Mouse (Mus musculus): Measurements from ENCODE around the gene Rfc4.
"Not testable (repeated sequence)": the region's sequence is repeated elsewhere in the genome, so short reads cannot be mapped to it uniquely, and the experiment has no call there.

Gene Rfc4

DNA sequence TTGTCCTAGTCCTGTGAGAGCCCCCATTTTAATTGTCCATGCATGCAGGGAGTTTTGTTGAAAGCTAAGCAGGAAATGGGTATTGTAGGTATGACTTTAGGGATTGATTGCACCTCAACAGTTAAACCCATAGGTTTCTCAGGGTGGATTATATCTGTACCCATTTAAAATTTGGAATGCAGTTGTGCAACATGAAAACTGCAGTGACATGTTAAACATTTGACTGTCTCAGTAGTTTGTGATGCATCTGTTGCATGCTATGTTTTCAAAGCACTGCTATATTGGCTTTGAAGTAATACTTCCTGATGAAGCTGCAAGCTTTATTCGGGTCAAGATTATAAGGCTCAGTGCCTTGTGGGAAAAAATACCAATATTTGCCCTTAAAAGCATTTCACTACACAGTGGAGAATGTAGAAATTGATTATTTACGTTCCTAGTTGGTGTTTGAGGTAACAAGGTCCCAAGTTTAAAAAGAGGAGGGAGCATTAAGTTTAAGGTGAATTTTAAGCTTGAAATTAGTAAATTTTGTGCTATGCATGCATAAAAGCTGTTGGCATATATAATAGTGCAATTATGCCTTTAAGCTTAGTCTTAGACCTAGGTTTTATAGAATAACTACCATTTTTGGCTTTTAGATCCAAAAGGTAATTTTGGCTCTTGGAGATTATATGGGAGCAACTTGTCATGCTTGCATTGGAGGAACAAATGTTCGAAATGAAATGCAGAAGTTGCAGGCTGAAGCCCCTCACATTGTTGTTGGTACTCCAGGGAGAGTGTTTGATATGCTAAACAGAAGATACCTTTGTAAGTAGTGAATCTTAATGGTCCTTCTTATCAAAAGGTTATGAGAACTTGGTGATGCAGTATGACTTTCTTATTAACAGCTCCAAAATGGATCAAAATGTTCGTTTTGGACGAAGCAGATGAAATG is 17.9 kb downstream of the Rfc4 start:
- CTCF ChIA-PET, result no interaction called here
- POLR2A ChIA-PET, result interaction anchor here (0.6 to 11.3 kb wide), 40 partner anchors 7 to 1864 kb away, joined by 3 to 588 read pairs (median 6); partner anchors contain the start of genes Rfc4 (in 4 of the 4), Dnajb11 (in 1 of the 4) and Tbccd1 (in 1 of the 4)

- POLR2A ChIA-PET, result interaction anchor here (0.5 to 11.3 kb wide), 49 partner anchors 7 to 1399 kb away, joined by 3 to 588 read pairs (median 7); partner anchors contain the start of genes Rfc4 (in 4 of the 4), Dnajb11 (in 1 of the 4), Etv5 (in 1 of the 4) and Tbccd1 (in 1 of the 4)
- CTCF ChIA-PET, result no interaction called here
These were observed 18.6 kb downstream of the Rfc4 start for GRCm38 (mm10) chr16:23108943-23109342.

- POLR2A ChIA-PET, result interaction anchor here (0.6 to 11.3 kb wide), 92 partner anchors 6 to 1951 kb away, joined by 3 to 588 read pairs (median 4); partner anchors contain the start of genes Rfc4 (in 4 of the 4), Dnajb11 (in 2 of the 4), Tbccd1 (in 2 of the 4) and Bcl6 (in 1 of the 4)
- CTCF ChIA-PET, result interaction anchor here in 1 of 4 experiments (1.6 kb wide), 2 partner anchors 15 to 19 kb away, joined by 3 to 10 read pairs; no protein-coding TSS in a partner anchor
These were observed 19.4 kb downstream of the Rfc4 start for GRCm38 (mm10) chr16:23107946-23108759.

DNA sequence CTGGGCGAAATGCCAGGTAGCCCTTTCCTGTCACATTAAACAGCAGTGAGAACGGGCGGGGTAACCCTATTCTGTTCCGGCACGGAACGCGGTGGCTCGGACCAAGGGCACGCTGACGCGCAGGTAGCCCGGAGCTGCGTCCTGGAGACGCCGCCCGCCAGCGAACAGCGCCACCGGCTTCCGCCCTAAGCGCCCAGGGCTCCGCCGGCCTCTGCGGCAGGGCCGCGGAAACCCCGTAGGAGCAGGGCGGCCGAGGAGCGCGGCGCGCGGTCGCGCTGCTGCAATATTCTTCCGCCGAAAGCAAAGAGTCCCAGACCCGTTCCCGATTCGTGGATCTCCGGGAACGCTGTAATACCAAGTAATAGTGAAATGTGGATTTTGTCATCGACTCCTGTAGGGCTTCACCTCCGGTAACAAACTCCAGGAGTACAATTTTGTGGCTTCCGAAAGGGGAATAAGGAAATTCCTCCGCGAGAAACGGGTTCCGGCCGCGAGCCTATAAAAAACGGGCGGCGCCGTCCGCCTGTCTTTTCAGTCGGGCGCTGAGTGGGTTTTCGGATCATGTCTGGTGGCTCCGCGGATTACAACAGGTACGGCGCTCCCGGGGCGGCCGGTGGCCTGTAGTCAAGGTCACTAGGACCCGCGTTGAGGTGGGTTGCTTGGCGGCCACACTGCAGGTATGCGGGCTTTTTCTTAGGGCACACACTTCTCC is 20.1 kb downstream of the Rfc4 start, which contains the start of gene Eif4a2:
Eif4a2 (plus strand) TSS at position 214 of the 712 bp plus-strand sequence.
- CTCF ChIA-PET, result interaction anchor here in 2 of 4 experiments (0.9 to 1.6 kb wide), 3 partner anchors 15 to 19 kb away, joined by 3 to 10 read pairs (median 4); no protein-coding TSS in a partner anchor
- POLR2A ChIA-PET, result interaction anchor here (0.5 to 11.3 kb wide), 85 partner anchors 5 to 1952 kb away, joined by 3 to 588 read pairs (median 4); partner anchors contain the start of genes Rfc4 (in 4 of the 4), Dnajb11 (in 2 of the 4), Tbccd1 (in 2 of the 4) and Bcl6 (in 1 of the 4)

GRCm38 (mm10) chr16:23106121-23106520 is 21.4 kb downstream of the Rfc4 start:
- POLR2A ChIA-PET, result interaction anchor here (0.8 to 11.3 kb wide), 19 partner anchors 6 to 703 kb away, joined by 3 to 588 read pairs (median 43); partner anchors contain the start of gene Rfc4 (in 4 of the 4)
- CTCF ChIA-PET, result no interaction called here

DNA sequence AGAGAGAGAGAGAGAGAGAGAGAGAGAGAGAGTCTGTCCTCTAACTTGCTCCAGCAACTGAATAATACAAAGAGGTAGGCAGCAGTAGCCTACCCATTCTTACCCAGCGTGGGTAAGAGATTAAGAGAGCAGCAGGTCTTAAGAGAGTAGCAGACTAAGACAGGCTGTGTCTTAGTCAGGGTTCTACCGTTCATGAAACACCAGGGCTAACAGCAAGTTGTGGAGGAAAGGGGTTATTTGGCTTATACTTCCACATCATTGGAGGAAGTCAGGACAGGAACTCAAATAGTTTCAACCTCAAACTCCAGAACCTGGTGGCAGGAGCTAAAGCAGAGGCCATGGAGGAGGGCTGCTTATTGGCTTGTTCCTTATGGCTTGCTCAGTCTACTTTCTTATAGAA is 23.7 kb downstream of the Rfc4 start:
- CTCF ChIA-PET, result no interaction called here
- POLR2A ChIA-PET, result interaction anchor here in 3 of 4 experiments (0.6 to 7.0 kb wide), 12 partner anchors 8 to 884 kb away, joined by 3 to 402 read pairs (median 8); partner anchors contain the start of gene Rfc4 (in 2 of the 3)

DNA sequence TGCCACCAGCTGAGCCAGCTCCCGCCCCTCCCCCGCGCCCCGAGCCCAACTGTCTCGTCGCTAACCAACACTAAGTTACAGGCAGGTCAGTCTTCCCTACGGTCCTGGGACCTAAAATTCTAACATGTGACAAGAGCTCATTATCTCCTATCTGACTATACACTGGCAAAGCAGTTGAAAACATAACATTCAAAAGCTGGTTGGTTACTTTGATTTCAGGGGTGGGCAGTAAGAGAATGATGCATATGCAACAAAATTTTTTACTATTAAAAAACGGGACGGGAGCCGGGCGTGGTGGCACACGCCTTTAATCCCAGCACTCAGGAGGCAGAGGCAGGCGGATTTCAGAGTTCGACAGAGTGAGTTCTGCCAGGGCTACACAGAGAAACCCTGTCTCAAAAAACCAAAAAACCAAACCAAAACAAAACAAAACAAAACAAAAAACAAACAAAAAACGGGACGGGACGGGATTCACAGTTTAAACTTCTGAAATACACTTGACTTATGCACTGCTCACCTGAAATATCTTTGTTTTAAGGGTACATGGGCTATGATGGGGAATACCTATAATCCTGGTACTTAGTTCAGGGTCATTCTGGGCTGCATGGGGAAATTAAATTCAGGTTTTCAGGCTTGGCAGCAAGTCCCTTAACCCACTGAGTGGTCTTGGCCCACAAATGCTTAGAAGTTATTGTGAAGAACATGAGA is 24.3 kb downstream of the Rfc4 start:
- ChIA-PET CTCF (interaction anchor here in 1 of 4 experiments (1.1 kb wide), 1 partner anchor 15 kb away, joined by 3 read pairs; no protein-coding TSS in a partner anchor), POLR2A (interaction anchor here (0.6 to 7.0 kb wide), 50 partner anchors 6 to 837 kb away, joined by 3 to 402 read pairs (median 4); partner anchors contain the start of genes Rfc4 (in 3 of the 4), Dnajb11 (in 1 of the 4) and Tbccd1 (in 1 of the 4))

DNA sequence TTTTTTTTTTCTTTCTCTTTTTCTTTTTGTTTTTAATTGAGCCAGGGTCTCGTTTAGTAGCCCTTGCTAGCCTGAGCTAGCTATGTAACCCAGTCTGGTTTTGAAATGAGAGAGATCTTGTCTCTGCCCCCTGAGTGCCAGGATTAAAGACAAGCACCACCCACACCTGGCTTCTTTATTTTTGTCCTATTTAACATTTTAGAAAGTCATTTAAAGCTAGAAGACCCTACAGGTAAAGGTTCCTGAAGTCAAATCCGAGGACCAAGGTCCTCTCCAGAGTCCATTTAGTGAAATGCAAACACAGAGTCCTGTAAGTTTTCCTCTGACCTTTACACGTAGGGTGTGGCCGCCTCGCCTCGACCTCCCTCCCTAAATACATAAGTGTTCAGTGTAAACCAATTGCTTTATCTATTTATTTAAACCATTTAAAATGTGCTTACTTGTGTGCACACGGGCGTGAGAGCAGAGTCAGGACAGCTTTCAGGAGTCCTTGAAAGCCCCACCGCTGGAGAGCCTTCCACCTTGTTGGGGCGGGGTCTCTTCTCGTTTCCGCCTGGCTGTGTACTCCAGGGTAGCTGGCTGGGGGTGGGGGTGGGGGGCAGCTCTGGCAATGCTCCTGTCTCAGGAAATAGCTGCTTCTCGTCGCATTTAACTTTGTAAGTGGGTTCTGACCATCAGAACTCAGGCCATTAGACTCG is 25.0 kb downstream of the Rfc4 start:
- CTCF ChIA-PET, result interaction anchor here in 1 of 4 experiments (1.1 kb wide), 1 partner anchor 14 kb away, joined by 3 read pairs; no protein-coding TSS in a partner anchor
- POLR2A ChIA-PET, result interaction anchor here (0.6 to 7.0 kb wide), 51 partner anchors 7 to 1309 kb away, joined by 3 to 402 read pairs (median 4); partner anchors contain the start of genes Rfc4 (in 3 of the 4), Dnajb11 (in 1 of the 4) and Tbccd1 (in 1 of the 4)

GRCm38 (mm10) chr16:23100613-23101012 is 26.9 kb downstream of the Rfc4 start:
- POLR2A ChIA-PET, result interaction anchor here (0.5 to 7.0 kb wide), 47 partner anchors 9 to 1120 kb away, joined by 3 to 402 read pairs (median 7); partner anchors contain the start of genes Rfc4 (in 3 of the 4), Etv5 (in 1 of the 4), Fetub (in 1 of the 4) and Kng2 (in 1 of the 4)
- CTCF ChIA-PET, result interaction anchor here in 3 of 4 experiments (0.6 to 1.7 kb wide), 3 partner anchors 12 to 58 kb away, joined by 5 to 15 read pairs (median 8); no protein-coding TSS in a partner anchor

DNA sequence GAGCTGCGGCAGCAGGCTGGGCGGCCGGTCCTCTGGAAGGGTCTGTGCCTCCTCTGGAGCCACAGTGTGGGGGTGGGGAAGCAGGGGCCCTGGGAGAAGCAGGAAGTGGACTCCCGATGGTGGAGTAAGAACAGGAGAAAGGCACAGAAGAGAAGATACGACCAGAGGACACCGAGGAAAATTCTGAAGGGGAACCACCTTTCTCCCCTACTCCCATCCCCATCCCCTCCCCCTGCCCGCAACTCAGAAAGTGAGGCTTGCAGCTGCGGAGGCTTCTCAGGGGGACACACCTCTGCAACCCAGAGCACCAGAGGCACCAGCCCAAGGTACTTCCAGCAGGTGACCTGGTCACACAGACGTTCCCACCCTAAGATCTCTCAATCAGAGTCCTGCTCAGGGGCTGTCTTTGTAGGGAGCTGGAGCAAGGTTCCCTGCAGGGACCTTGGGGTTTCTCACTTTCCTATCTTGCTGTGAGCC is 27.4 kb downstream of the Rfc4 start:
- ChIA-PET POLR2A (interaction anchor here (0.5 to 7.0 kb wide), 86 partner anchors 9 to 1940 kb away, joined by 3 to 402 read pairs (median 5); partner anchors contain the start of genes Rfc4 (in 3 of the 4), Fetub (in 2 of the 4), Bcl6 (in 1 of the 4) and Etv5 (in 1 of the 4)), CTCF (interaction anchor here in 3 of 4 experiments (0.6 to 1.7 kb wide), 7 partner anchors 11 to 689 kb away, joined by 3 to 15 read pairs (median 5); no protein-coding TSS in a partner anchor)

DNA sequence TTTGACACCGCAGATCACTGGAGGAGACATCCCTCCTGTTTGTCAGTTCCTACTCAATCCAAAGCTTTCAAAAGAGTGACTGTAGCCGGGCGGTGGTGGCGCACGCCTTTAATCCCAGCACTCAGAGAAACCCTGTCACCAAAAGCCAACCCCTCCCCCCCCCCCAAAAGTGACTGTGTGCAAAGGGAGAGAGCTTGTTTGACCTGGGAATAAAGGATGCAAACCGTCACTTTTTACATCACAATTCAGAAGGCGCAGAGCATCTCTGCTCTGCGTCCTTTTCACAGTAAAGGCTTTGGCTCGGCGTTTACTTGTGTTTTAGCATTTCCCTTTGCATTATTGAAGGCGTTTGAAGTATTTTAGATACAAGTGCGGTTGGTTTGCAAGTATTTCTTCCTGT is 27.9 kb downstream of the Rfc4 start:
- ChIA-PET CTCF (interaction anchor here in 3 of 4 experiments (0.6 to 1.7 kb wide), 8 partner anchors 11 to 689 kb away, joined by 3 to 15 read pairs (median 4); no protein-coding TSS in a partner anchor), POLR2A (interaction anchor here (0.5 to 7.0 kb wide), 79 partner anchors 9 to 1941 kb away, joined by 3 to 402 read pairs (median 5); partner anchors contain the start of genes Rfc4 (in 3 of the 4), Fetub (in 2 of the 4), Bcl6 (in 1 of the 4) and Gm37419 (in 1 of the 4))

DNA sequence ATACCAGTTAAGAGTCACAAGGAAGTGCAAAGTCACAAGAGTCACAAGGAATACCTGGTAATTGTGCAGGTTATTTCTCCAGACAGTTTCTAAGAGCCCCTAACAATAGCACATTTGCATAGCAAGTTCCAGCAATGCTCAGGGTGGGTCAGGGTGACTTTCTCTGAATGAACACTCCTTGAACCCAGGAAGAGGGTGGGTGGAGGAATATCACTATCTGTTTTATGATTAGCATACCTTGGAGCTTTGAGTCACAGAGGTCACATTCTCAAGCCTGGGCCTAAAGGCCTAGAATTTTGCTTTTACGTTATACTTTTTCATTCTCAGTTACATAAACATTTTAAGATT is 29.5 kb downstream of the Rfc4 start:
- ChIA-PET CTCF (interaction anchor here in 1 of 4 experiments (1.4 kb wide), 1 partner anchor 9 kb away, joined by 5 read pairs; no protein-coding TSS in a partner anchor), POLR2A (interaction anchor here (0.6 to 17.6 kb wide), 25 partner anchors 9 to 1943 kb away, joined by 3 to 588 read pairs (median 4); partner anchors contain the start of genes Eif4a2 (in 4 of the 4) and Rfc4 (in 3 of the 4))

DNA sequence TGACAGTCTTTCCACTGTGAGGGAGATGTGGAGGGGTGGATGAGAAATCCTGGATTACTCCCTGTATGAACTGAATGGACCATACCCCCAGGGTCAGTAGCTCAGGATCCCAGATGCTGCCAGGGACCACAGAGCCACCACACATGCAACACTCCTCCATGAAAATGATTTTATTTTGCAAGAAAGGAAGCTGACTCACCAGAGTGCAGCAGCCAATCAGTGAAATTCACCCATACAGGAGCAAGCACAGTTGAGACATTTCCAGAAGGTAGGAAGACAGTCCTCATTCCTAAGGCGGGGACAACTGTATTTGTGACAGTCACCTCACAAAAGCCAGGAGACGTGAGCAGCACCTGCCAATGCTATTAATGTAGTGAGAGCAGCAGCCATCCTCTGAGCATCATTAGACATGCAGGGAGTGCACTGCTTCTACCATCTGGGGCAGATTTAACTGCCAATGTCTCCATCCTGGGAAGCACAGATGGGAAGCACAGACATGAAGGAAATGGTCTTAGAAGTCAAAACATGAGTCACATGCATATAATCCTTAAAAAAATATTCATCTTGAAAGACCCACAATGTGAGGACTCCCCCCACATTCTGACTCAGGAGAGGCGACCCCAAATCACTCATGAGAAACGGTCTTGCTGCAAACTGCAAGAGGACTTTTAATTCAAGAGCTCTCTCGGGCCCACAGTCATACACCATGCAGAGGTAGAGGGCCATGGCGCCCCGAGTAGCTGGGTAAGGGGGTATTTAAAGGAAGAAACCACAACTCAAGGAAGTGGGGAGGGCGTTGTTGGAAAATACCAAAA is 30.0 kb downstream of the Rfc4 start:
- CTCF ChIA-PET, result interaction anchor here in 1 of 4 experiments (1.4 kb wide), 1 partner anchor 9 kb away, joined by 5 read pairs; no protein-coding TSS in a partner anchor
- POLR2A ChIA-PET, result interaction anchor here (0.7 to 17.6 kb wide), 28 partner anchors 8 to 1943 kb away, joined by 3 to 588 read pairs (median 4); partner anchors contain the start of genes Eif4a2 (in 4 of the 4) and Rfc4 (in 3 of the 4)

DNA sequence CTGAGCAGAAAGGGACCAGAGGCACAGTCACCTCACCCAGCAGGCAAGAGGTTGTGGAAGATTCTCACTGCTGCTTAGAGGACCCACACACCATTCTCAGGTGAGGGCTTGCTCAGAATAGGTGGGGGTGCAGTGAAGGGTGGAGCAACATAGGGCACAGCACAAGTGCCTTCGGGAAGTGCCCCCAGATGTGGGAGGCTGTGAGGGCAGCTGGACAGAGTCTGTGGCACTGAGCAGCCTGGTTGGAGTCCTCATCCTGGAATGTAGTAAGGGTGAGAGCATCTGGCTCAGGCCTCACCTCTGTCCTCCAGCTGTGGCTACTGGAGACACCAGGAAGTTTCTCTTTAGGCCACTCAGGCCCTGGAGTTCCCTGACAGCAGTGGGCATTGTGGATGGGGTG is 30.7 kb downstream of the Rfc4 start:
- CTCF ChIA-PET, result not testable (repeated sequence)
- POLR2A ChIA-PET, result interaction anchor here (0.9 to 17.6 kb wide), 13 partner anchors 7 to 1114 kb away, joined by 3 to 588 read pairs (median 12); partner anchors contain the start of genes Eif4a2 (in 4 of the 4) and Rfc4 (in 2 of the 4)
